Mouse (Mus musculus) liver, postnatal 0 days (tissue): ENCODE results near the gene Cox7a1.

Experiments used
- CTCF ChIP-seq: sonication (generic); IDR thresholded peaks from 2 replicates; pipeline ENCODE4 v1.5.1; 2016; ENCODE audit warnings: antibody characterized with exemption, low read depth
- EP300 ChIP-seq: IDR thresholded peaks from 2 replicates; pipeline ENCODE4 v1.6.1; 2016; ENCODE audit warnings: antibody characterized with exemption, low read depth, mild to moderate bottlenecking

DNA sequence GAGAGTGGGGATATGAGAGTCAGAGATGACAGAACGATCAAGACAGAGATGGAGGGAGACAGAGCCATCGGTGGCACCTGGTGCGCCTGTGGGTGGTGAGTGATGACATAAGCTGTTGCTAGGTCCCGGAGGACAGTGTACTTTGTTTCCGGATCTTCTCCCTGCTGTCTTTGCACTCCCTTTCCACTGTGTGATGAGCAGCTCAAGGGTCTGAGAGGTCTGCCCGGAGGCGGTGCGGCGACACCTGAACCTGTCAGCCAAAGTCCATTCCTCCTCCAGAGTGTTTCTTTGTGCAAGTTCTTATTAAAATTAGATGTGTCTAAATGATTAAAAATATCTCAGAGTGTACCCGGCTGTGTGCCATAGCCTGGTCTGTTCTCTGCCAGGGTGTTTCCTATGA, 47.1 kb upstream of the Cox7a1 start:
- no peak for TF ChIP-seq CTCF
- no peak for TF ChIP-seq EP300
